Comparison of ENCODE assay signal across 18 mouse cellular contexts in genomic region chr2:153611743-153612142, GRCm38 (mm10). TPM values are rescaled to one million over a fixed set of nuclear protein-coding genes. Genes with fewer than 3 reads are reported as not detected.
A peak's percentile ranks its signal among the peaks of the same experiment; 100 is the strongest.
DNase-seq lines count a peak whose midpoint lies in the region; ATAC-seq and TF ChIP-seq lines count a peak whose summit lies in the region.
"Had no signal": no experiment of that assay in that cellular context is flagged by ENCODE, and none has a peak within 500 bp of the region (broad histone marks: within the 10 kb centered on the region; RNA-seq: fewer than 3 reads in every experiment).

No protein-coding gene starts in this region.

- no peak for TF ChIP-seq CTCF in midbrain, postnatal 0 days (IDR thresholded peaks at IDR 0.05)

- peaks cover 8% of the 10 kb centered on the region for H3K36me3 ChIP-seq in hindbrain, embryonic 10.5 days
- H3K36me3 ChIP-seq in hindbrain, embryonic 11.5 days (ENCODE audit: control insufficient read depth, insufficient read depth, low read length): no peaks in the 10 kb centered on the region
- no peaks in the 10 kb centered on the region for H3K36me3 ChIP-seq in midbrain, embryonic 11.5 days (ENCODE audit: control insufficient read depth, insufficient read depth, low read length)
- H3K36me3 ChIP-seq in midbrain, postnatal 0 days (ENCODE audit: insufficient read depth, low read length): 0 out of 2 replicates have a peak, but pooled peaks cover 3% of the 10 kb centered on the region
- H3K36me3 ChIP-seq: embryonic facial prominence, embryonic 15.5 days; hindbrain, embryonic 12.5 days had no signal

- DNase-seq in hindbrain, embryonic 10.5 days (ENCODE audit: low spot score): no peak
- DNase-seq in hindbrain, embryonic 11.5 days (ENCODE audit: low spot score): no peak
- DNase-seq in midbrain, embryonic 11.5 days (ENCODE audit: low spot score, missing footprints): peak; percentile 76
- no peak for DNase-seq in midbrain, postnatal 0 days (ENCODE audit: low spot score)
- peak; percentile 95 for DNase-seq in R1 (ENCODE audit: low read depth, low spot score)
- no peak for DNase-seq in ovary, postnatal 36 days (ENCODE audit: low spot score)
- DNase-seq in thymus, postnatal 10 days (ENCODE audit: low spot score in 2 of 2): no peak
- DNase-seq: cerebellum, adult 11 months; cerebellum, adult 8-10 months; cerebellum, postnatal 14 days; gastrocnemius, postnatal 10 days; heart, adult 18-20 months had no signal

- H3K27ac ChIP-seq in hindbrain, embryonic 10.5 days: peak overlapping the region; percentile 90; the same call in 1 of the 2 replicates
- H3K27ac ChIP-seq in hindbrain, embryonic 11.5 days (ENCODE audit: low read depth, low read length): no peak overlapping the region
- no peak overlapping the region for H3K27ac ChIP-seq in midbrain, embryonic 11.5 days (ENCODE audit: low read depth, low read length)
- H3K27ac ChIP-seq in midbrain, postnatal 0 days (ENCODE audit: low read depth, low read length): no peak overlapping the region

- H3K4me3 ChIP-seq in hindbrain, embryonic 10.5 days: no peak overlapping the region
- H3K4me3 ChIP-seq in hindbrain, embryonic 11.5 days (ENCODE audit: low read depth, low read length): no peak overlapping the region
- H3K4me3 ChIP-seq in midbrain, embryonic 11.5 days (ENCODE audit: low read depth, low read length): no peak overlapping the region
- H3K4me3 ChIP-seq in midbrain, postnatal 0 days (ENCODE audit: low read depth, low read length): no peak overlapping the region
- H3K4me3 ChIP-seq: embryonic facial prominence, embryonic 15.5 days; erythroblast, embryonic 14.5 days; heart, embryonic 12.5 days; hindbrain, embryonic 12.5 days had no signal

- H3K9ac ChIP-seq in hindbrain, embryonic 11.5 days (ENCODE audit: low read depth, low read length): no peak overlapping the region
- H3K9ac ChIP-seq in midbrain, embryonic 11.5 days (ENCODE audit: low read length): no peak overlapping the region
- no peak overlapping the region for H3K9ac ChIP-seq in midbrain, postnatal 0 days (replicated peaks; ENCODE audit: low read length, poor library complexity, severe bottlenecking)
- H3K9ac ChIP-seq: embryonic facial prominence, embryonic 15.5 days had no signal

- no peaks in the 10 kb centered on the region for H3K27me3 ChIP-seq in hindbrain, embryonic 10.5 days (ENCODE audit: insufficient read depth, poor library complexity, severe bottlenecking)
- no peaks in the 10 kb centered on the region for H3K27me3 ChIP-seq in hindbrain, embryonic 11.5 days (ENCODE audit: control insufficient read depth, insufficient read depth, low read length)
- H3K27me3 ChIP-seq in midbrain, embryonic 11.5 days (ENCODE audit: control insufficient read depth, insufficient read depth, low read length): no peaks in the 10 kb centered on the region
- H3K27me3 ChIP-seq in midbrain, postnatal 0 days (ENCODE audit: insufficient read depth, low read length): no peaks in the 10 kb centered on the region
- H3K27me3 ChIP-seq: embryonic facial prominence, embryonic 15.5 days; heart, embryonic 12.5 days; hindbrain, embryonic 12.5 days had no signal

- H3K9me3 ChIP-seq in hindbrain, embryonic 10.5 days: no peaks in the 10 kb centered on the region
- H3K9me3 ChIP-seq in hindbrain, embryonic 11.5 days (ENCODE audit: control insufficient read depth, low read length): no peaks in the 10 kb centered on the region
- no peaks in the 10 kb centered on the region for H3K9me3 ChIP-seq in midbrain, embryonic 11.5 days (ENCODE audit: control insufficient read depth, low read length)
- H3K9me3 ChIP-seq in midbrain, postnatal 0 days (ENCODE audit: low read length): no peaks in the 10 kb centered on the region
- H3K9me3 ChIP-seq: embryonic facial prominence, embryonic 15.5 days; heart, embryonic 12.5 days; hindbrain, embryonic 12.5 days had no signal

- no peak for ATAC-seq in hindbrain, embryonic 11.5 days (ENCODE audit: low FRiP score)
- no peak for ATAC-seq in midbrain, embryonic 11.5 days (ENCODE audit: low FRiP score)
- ATAC-seq in midbrain, postnatal 0 days (ENCODE audit: low FRiP score): no peak
- ATAC-seq: inflammation-experienced regulatory T-cells, adult 6 months; intestine, postnatal 0 days had no signal

- no peak overlapping the region for H3K4me2 ChIP-seq in hindbrain, embryonic 11.5 days (replicated peaks; ENCODE audit: low read depth, low read length)
- no peak overlapping the region for H3K4me2 ChIP-seq in midbrain, embryonic 11.5 days
- H3K4me2 ChIP-seq in midbrain, postnatal 0 days (ENCODE audit: low read depth, low read length, poor library complexity, severe bottlenecking): no peak overlapping the region
- H3K4me2 ChIP-seq: embryonic facial prominence, embryonic 15.5 days; heart, embryonic 12.5 days; hindbrain, embryonic 12.5 days had no signal

- WGBS in hindbrain, embryonic 10.5 days: 89% methylated on average over 1 of the region's 1 CpGs
- 90% methylated on average over 1 of the region's 1 CpGs for WGBS in hindbrain, embryonic 11.5 days
- WGBS in midbrain, embryonic 11.5 days: 95% methylated on average over 1 of the region's 1 CpGs
- WGBS in midbrain, postnatal 0 days: 85% methylated on average over 1 of the region's 1 CpGs

- peaks cover 40% of the 10 kb centered on the region for H3K4me1 ChIP-seq in hindbrain, embryonic 10.5 days (replicated peaks)
- H3K4me1 ChIP-seq in hindbrain, embryonic 11.5 days (replicated peaks; ENCODE audit: control insufficient read depth, insufficient read depth, low read length): 0 out of 2 replicates have a peak, but pooled peaks cover 4% of the 10 kb centered on the region
- peaks cover 11% of the 10 kb centered on the region; the same call in 1 of the 2 replicates for H3K4me1 ChIP-seq in midbrain, embryonic 11.5 days (ENCODE audit: control insufficient read depth, insufficient read depth, low read length)
- 0 out of 2 replicates have a peak, but pooled peaks cover 7% of the 10 kb centered on the region for H3K4me1 ChIP-seq in midbrain, postnatal 0 days (ENCODE audit: insufficient read depth, low read length)

RNA-seq across cellular contexts. Expression of gene Commd7, which starts 20.8 kb away (rescaled TPM):
- 71.9 and 75.6 TPM in 2 replicates for polyA plus RNA-seq in hindbrain, embryonic 10.5 days (2016; fragmentation: Nextera tagmentation; extraction: Ambion mirVana)
- polyA plus RNA-seq in hindbrain, embryonic 11.5 days (2014; fragmentation: Nextera tagmentation; extraction: Ambion mirVana): 60.0 and 65.6 TPM in 2 replicates
- 64.9 and 65.4 TPM in 2 replicates for polyA plus RNA-seq in midbrain, embryonic 11.5 days (2014; fragmentation: Nextera tagmentation; extraction: Ambion mirVana)
- total RNA-seq in midbrain, postnatal 0 days (2014; rRNA removed): 24.7 and 27.9 TPM in 2 replicates
- 103 TPM in 2 replicates for polyA plus RNA-seq in midbrain, postnatal 0 days (2015; fragmentation: Nextera tagmentation; extraction: Ambion mirVana)

RNA-seq across cellular contexts. Expression of gene Dnmt3b, which starts 37.5 kb away (rescaled TPM):
- polyA plus RNA-seq in hindbrain, embryonic 10.5 days (2016; fragmentation: Nextera tagmentation; extraction: Ambion mirVana): 15.9 and 24.4 TPM in 2 replicates
- polyA plus RNA-seq in hindbrain, embryonic 11.5 days (2014; fragmentation: Nextera tagmentation; extraction: Ambion mirVana): 9.9 and 10.3 TPM in 2 replicates
- polyA plus RNA-seq in midbrain, embryonic 11.5 days (2014; fragmentation: Nextera tagmentation; extraction: Ambion mirVana): 12.7 and 12.9 TPM in 2 replicates
- total RNA-seq in midbrain, postnatal 0 days (2014; rRNA removed): 4.2 and 5.3 TPM in 2 replicates
- 1.7 and 1.8 TPM in 2 replicates for polyA plus RNA-seq in midbrain, postnatal 0 days (2015; fragmentation: Nextera tagmentation; extraction: Ambion mirVana)

Comparison
In these comparisons a context has a peak if more than half of its experiments do, and no peak if none do; other contexts are left out.
1. DNase-seq: peak in midbrain, embryonic 11.5 days (single experiment) and R1 (single experiment); none in hindbrain, embryonic 10.5 days (single experiment), hindbrain, embryonic 11.5 days (single experiment), midbrain, postnatal 0 days (single experiment), ovary, postnatal 36 days (single experiment) and thymus, postnatal 10 days (0 of 2).